Comparison of ENCODE assay signal across 9 mouse cellular contexts in the genomic region with DNA sequence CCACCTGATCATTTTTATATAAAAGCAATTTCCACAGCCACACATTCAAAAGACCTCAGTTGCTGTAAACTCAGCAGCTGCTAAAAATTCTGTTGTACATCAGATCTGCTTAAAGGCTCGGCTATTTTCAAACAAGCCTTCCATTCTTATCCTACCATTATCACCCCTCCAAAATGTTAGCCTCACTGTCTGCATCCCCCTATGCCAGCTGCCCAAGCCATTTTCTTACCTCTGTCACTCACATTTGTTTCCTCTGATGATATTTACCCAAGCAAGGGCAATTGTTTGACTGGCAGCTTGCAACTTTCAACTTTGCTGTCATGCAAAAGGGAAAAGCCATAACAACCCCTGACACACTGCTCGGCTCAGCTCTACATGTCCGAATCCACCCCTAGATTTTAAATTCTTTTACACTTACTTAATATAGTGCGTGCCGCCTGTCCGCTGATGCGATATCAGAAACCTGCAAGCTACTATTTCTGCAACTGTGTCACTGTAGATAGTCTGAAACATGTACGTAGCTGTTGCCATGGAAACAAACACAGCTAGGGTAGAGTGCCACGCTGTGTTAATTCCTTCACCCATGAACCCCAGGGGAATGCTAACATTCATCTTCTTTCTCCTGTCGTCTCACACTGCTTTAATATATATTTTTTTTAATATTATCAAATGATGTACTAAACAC.
DNase-seq lines count a peak whose midpoint lies in the region; ATAC-seq lines count a peak whose summit lies in the region.
"Had no signal": no experiment of that assay in that cellular context is flagged by ENCODE, and none has a peak within 500 bp of the region (broad histone marks: within the 10 kb centered on the region; RNA-seq: fewer than 3 reads in every experiment).

No protein-coding gene starts in this region.

- H3K27me3 ChIP-seq in heart, embryonic 14.5 days (ENCODE audit: control insufficient read depth, insufficient read depth, low read length), result no peaks in the 10 kb centered on the region
- H3K27me3 ChIP-seq in forebrain, embryonic 12.5 days, result no peaks in the 10 kb centered on the region
- H3K27me3 ChIP-seq: embryonic facial prominence, embryonic 15.5 days had no signal

- H3K27ac ChIP-seq in heart, embryonic 14.5 days (replicated peaks in 1 of 2; ENCODE audit: control insufficient read depth in 1 of 2, insufficient read depth in 1 of 2, low read depth in 2 of 2, low read length in 2 of 2), result 0 out of 4 replicates have a peak overlapping the region, but pooled peaks of 1 of the 2 experiments have one; percentile 38
- H3K27ac ChIP-seq in forebrain, embryonic 12.5 days, result no peak overlapping the region
- H3K27ac ChIP-seq: embryonic facial prominence, embryonic 15.5 days had no signal

- no peak for ATAC-seq in heart, embryonic 14.5 days (ENCODE audit: insufficient number of reproducible peaks, insufficient read depth, low FRiP score, low read depth)
- ATAC-seq in forebrain, embryonic 12.5 days (ENCODE audit: low FRiP score), result 0 out of 2 replicates have a peak, but pooled peaks have one; percentile 61
- ATAC-seq in megakaryocyte progenitor cell, adult 5-6 weeks (replicated peaks; ENCODE audit: poor library complexity), result peak; percentile 94

- H3K4me3 ChIP-seq in heart, embryonic 14.5 days (ENCODE audit: control insufficient read depth in 1 of 2, insufficient read depth in 1 of 2, low read depth in 1 of 2, low read length in 2 of 2), result no peak overlapping the region
- no peak overlapping the region for H3K4me3 ChIP-seq in forebrain, embryonic 12.5 days (replicated peaks)
- H3K4me3 ChIP-seq: embryonic facial prominence, embryonic 15.5 days had no signal

- DNase-seq in heart, adult 18-20 months, result no peak
- DNase-seq in B cell, adult 2 months, result peak; percentile 62 to 67
- no peak for DNase-seq in adrenal gland, adult 2 months
- no peak for DNase-seq in urinary bladder, postnatal 10 days (ENCODE audit: low spot score)
- no peak for DNase-seq in cerebellum, adult 11 months

- H3K4me1 ChIP-seq in heart, embryonic 14.5 days (ENCODE audit: control insufficient read depth in 2 of 2, insufficient read depth in 2 of 2, low read length in 2 of 2), result peaks cover 10 to 20% of the 10 kb centered on the region in 2 experiments
- peaks cover 21% of the 10 kb centered on the region for H3K4me1 ChIP-seq in forebrain, embryonic 12.5 days

- H3K9ac ChIP-seq in heart, embryonic 14.5 days (ENCODE audit: low read length), result peak overlapping the region; percentile 45
- H3K9ac ChIP-seq in forebrain, embryonic 12.5 days, result no peak overlapping the region
- H3K9ac ChIP-seq: embryonic facial prominence, embryonic 15.5 days had no signal

- no peaks in the 10 kb centered on the region for H3K36me3 ChIP-seq in heart, embryonic 14.5 days (ENCODE audit: control insufficient read depth, insufficient read depth, low read length)
- H3K36me3 ChIP-seq in forebrain, embryonic 12.5 days (replicated peaks), result no peaks in the 10 kb centered on the region
- H3K36me3 ChIP-seq: embryonic facial prominence, embryonic 15.5 days had no signal

- H3K4me2 ChIP-seq in heart, embryonic 14.5 days (ENCODE audit: low read length), result peak overlapping the region; percentile 47
- H3K4me2 ChIP-seq in forebrain, embryonic 12.5 days, result no peak overlapping the region
- H3K4me2 ChIP-seq: embryonic facial prominence, embryonic 15.5 days had no signal

- no peaks in the 10 kb centered on the region for H3K9me3 ChIP-seq in heart, embryonic 14.5 days (ENCODE audit: control insufficient read depth, low read length)
- H3K9me3 ChIP-seq in forebrain, embryonic 12.5 days, result no peaks in the 10 kb centered on the region
- H3K9me3 ChIP-seq: embryonic facial prominence, embryonic 15.5 days had no signal

- 26% methylated on average over 10 of the region's 10 CpGs for WGBS in heart, embryonic 14.5 days
- 74% methylated on average over 10 of the region's 10 CpGs for WGBS in forebrain, embryonic 12.5 days

Comparison
In these comparisons a context has a peak if more than half of its experiments do, and no peak if none do; other contexts are left out.
1. DNase-seq: peak in B cell, adult 2 months (2 of 2); none in heart, adult 18-20 months (0 of 2), adrenal gland, adult 2 months (single experiment), urinary bladder, postnatal 10 days (single experiment) and cerebellum, adult 11 months (single experiment).